In the genomic region with DNA sequence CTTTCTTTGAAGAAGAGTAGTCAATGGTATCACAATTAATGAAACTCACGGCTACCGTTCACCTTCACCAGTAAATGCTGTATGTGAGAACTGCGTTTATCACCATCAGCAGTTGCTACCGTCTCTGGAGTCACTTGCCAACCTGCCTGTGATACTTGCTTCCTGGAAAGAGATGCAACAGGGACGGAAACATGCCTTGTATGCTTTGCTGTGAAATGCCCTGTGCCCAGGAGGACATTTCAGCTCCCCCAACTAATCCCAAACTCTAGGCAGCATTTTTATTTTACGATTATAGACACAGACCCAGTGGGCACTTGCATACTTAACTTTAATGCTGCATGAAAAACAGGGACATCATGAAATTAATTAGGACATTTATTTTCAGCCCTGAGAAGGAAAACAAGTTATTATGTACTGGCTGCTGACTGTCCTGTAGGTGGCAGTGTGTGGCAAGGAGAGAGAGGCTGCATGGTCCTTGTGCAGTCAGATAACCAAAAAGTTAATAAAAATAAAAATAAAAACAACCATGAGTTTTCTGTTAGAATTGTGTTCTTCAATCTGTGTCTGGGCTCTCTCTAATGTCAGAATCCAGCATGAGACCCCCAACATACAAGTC, we compare ENCODE assay signal across 8 mouse cellular contexts.
DNase-seq lines count a peak whose midpoint lies in the region; TF ChIP-seq lines count a peak whose summit lies in the region.

No protein-coding gene starts in this region.

- H3K4me3 ChIP-seq in ES-E14 (ENCODE audit: insufficient read depth in 1 of 2, low read depth in 1 of 2, low read length in 2 of 2, poor library complexity in 1 of 2, severe bottlenecking in 1 of 2): no peak overlapping the region

- no peaks in the 10 kb centered on the region for H3K4me1 ChIP-seq in ES-E14 (ENCODE audit: control insufficient read depth in 2 of 2, insufficient read depth in 2 of 2, low read length in 2 of 2, poor library complexity in 1 of 2)

- H3K27ac ChIP-seq in ES-E14 (ENCODE audit: insufficient read depth, low read depth, low read length, poor library complexity, severe bottlenecking): no peak overlapping the region

- no peak overlapping the region for H3K9ac ChIP-seq in ES-E14 (ENCODE audit: insufficient read depth, low read depth, low read length, poor library complexity, severe bottlenecking)

- H3K36me3 ChIP-seq in ES-E14 (ENCODE audit: control insufficient read depth, insufficient read depth, low read length, poor library complexity, severe bottlenecking): no peaks in the 10 kb centered on the region

- in situ Hi-C loops in ES-E14 (cut with MboI; ENCODE audit: low sequenced_read_pairs in 2 of 2, unreplicated experiment in 2 of 2): no loop called here

- peak; percentile 57 for DNase-seq in 416B (ENCODE audit: low read depth)
- peak; percentile 19 for DNase-seq in ES-E14 (ENCODE audit: low read depth, low spot score)
- DNase-seq in cerebellum, adult 8-10 months: peak; percentile 27
- DNase-seq in forelimb bud, embryonic 11.5 days (ENCODE audit: low read depth, low spot score): peak; percentile 62
- DNase-seq in kidney, postnatal 4 days: peak; percentile 65 to 66
- peak; percentile 8 for DNase-seq in lung, postnatal 25 days (ENCODE audit: low spot score)
- peak; percentile 59 for DNase-seq in right cerebral cortex, postnatal 25 days
- no peak for DNase-seq in Muller cell, postnatal 12 days (ENCODE audit: inconsistent ontology term)

- H3K9me3 ChIP-seq in ES-E14 (ENCODE audit: control insufficient read depth, insufficient read depth, low read depth, low read length): no peaks in the 10 kb centered on the region

TF ChIP-seq in ES-E14, 5 proteins besides CTCF, POLR2A, EP300 and RAD21:
- TF ChIP-seq HCFC1 (IDR thresholded peaks at IDR 0.05; ENCODE audit: borderline replicate concordance, insufficient read depth, low read length) (no peak), ZC3H11A (IDR thresholded peaks at IDR 0.05; ENCODE audit: borderline replicate concordance, low read depth, low read length) (peak; percentile 79; the same call in 1 of the 2 replicates)
